Mouse (Mus musculus): ENCODE measurements around the gene Neu2.

- TF ChIP-seq GATA1 (IDR thresholded peaks at IDR 0.05; ENCODE audit: borderline replicate concordance, low read length) = no peak
- TF ChIP-seq FLI1 (IDR thresholded peaks at IDR 0.05; ENCODE audit: low read length) = no peak
These were observed 22.7 kb downstream of the Neu2 start for GRCm38 (mm10) chr1:87532346-87532745.
